Mouse (Mus musculus): ENCODE data around the gene Dmbx1. TPM values are rescaled to one million over a fixed set of nuclear protein-coding genes. Genes with fewer than 3 reads are reported as not detected.

Dmbx1 gene
- total RNA-seq, 2 experiments from 2014 or later, result not detected

GRCm38 (mm10) chr4:115941242-115941820 lies 1.6 kb upstream of the Dmbx1 start:
- no peak for DNase-seq
- intact Hi-C loops (cut with DNase I), result no loop called here

- no peak for DNase-seq
- intact Hi-C loops (cut with DNase I), result no loop called here
Observed at GRCm38 (mm10) chr4:115940681-115941080, 955 bp upstream of the Dmbx1 start.

- intact Hi-C loops (cut with DNase I), result no loop called here
- DNase-seq, result peak; percentile 46 to 49
Observed at GRCm38 (mm10) chr4:115938276-115939160, 1.2 kb downstream of the Dmbx1 start.

GRCm38 (mm10) chr4:115937061-115937976 lies 2.4 kb downstream of the Dmbx1 start:
- peak in 1 of 2 experiments; percentile 3 for DNase-seq
- intact Hi-C loops (cut with DNase I), result no loop called here

- intact Hi-C loops (cut with DNase I), result no loop called here
- no peak for DNase-seq
Observed at GRCm38 (mm10) chr4:115936646-115937045, 3.1 kb downstream of the Dmbx1 start.

- intact Hi-C loops (cut with DNase I), result no loop called here
- peak in 1 of 2 experiments; percentile 6 for DNase-seq
Observed at GRCm38 (mm10) chr4:115935835-115936581, 3.7 kb downstream of the Dmbx1 start.

- no peak for DNase-seq
- intact Hi-C loops (cut with DNase I), result no loop called here
Observed at GRCm38 (mm10) chr4:115931556-115932088, 8.1 kb downstream of the Dmbx1 start.

GRCm38 (mm10) chr4:115927637-115928036 lies 12.1 kb downstream of the Dmbx1 start:
- intact Hi-C loops (cut with DNase I), result no loop called here
- DNase-seq, result no peak

GRCm38 (mm10) chr4:115923262-115923880 lies 16.4 kb downstream of the Dmbx1 start:
- intact Hi-C loops (cut with DNase I), result no loop called here
- no peak for DNase-seq

- intact Hi-C loops (cut with DNase I), result no loop called here
- DNase-seq, result no peak
Observed at GRCm38 (mm10) chr4:115922688-115923087, 17.0 kb downstream of the Dmbx1 start.

GRCm38 (mm10) chr4:115919911-115920310 lies 19.8 kb downstream of the Dmbx1 start:
- intact Hi-C loops (cut with DNase I), result no loop called here
- no peak for DNase-seq

- intact Hi-C loops (cut with DNase I), result no loop called here
- DNase-seq, result no peak
Observed at GRCm38 (mm10) chr4:115911586-115911985, 28.1 kb downstream of the Dmbx1 start.

- intact Hi-C loops (cut with DNase I), result no loop called here
- DNase-seq, result peak; percentile 54 to 55
Observed at GRCm38 (mm10) chr4:115908641-115909040, 31.1 kb downstream of the Dmbx1 start.

- DNase-seq, result peak in 1 of 2 experiments; percentile 5
Observed at GRCm38 (mm10) chr4:115907994-115908393, 31.7 kb downstream of the Dmbx1 start.

GRCm38 (mm10) chr4:115906791-115907190 lies 32.9 kb downstream of the Dmbx1 start:
- DNase-seq, result no peak
- intact Hi-C loops (cut with DNase I), result no loop called here

More at GRCm38 (mm10) chr4:115907994-115908393, 31.7 kb downstream of the Dmbx1 start:
- intact Hi-C loops (cut with DNase I), result no loop called here

GRCm38 (mm10) chr4:115905701-115906100 lies 34.0 kb downstream of the Dmbx1 start:
- DNase-seq, result no peak
- intact Hi-C loops (cut with DNase I), result no loop called here

- intact Hi-C loops (cut with DNase I), result loop anchor here (5.0 kb wide), 2 partner anchors 148 to 172 kb away; partner anchors contain the start of gene Nsun4
- no peak for DNase-seq
Observed at GRCm38 (mm10) chr4:115904375-115904774, 35.4 kb downstream of the Dmbx1 start.

GRCm38 (mm10) chr4:115902816-115903215 lies 36.9 kb downstream of the Dmbx1 start:
- peak; percentile 84 to 89 for DNase-seq
- intact Hi-C loops (cut with DNase I), result loop anchor here (1.0 to 5.0 kb wide), 5 partner anchors 49 to 171 kb away; partner anchors contain the start of gene Nsun4

- intact Hi-C loops (cut with DNase I), result no loop called here
- DNase-seq, result peak; percentile 12 to 13
Observed at GRCm38 (mm10) chr4:115897901-115898631, 41.7 kb downstream of the Dmbx1 start.
